Comparison of ENCODE assay signal across 8 mouse cellular contexts in genomic region chr14:21903562-21904497, GRCm38 (mm10). TPM values are rescaled to one million over a fixed set of nuclear protein-coding genes. Genes with fewer than 3 reads are reported as not detected.
DNase-seq lines count a peak whose midpoint lies in the region; ATAC-seq and TF ChIP-seq lines count a peak whose summit lies in the region.

No protein-coding gene starts in this region.

- 0 out of 2 replicates have a peak overlapping the region, but pooled peaks have one; percentile 16 for H3K27ac ChIP-seq in forebrain, postnatal 0 days (ENCODE audit: low read depth, low read length)
- peak overlapping the region; percentile 63; the same call in 1 of the 2 replicates for H3K27ac ChIP-seq in intestine, embryonic 16.5 days (ENCODE audit: low read length)

- no peak overlapping the region for H3K4me3 ChIP-seq in forebrain, postnatal 0 days (ENCODE audit: low read depth, low read length)
- H3K4me3 ChIP-seq in intestine, embryonic 16.5 days (ENCODE audit: low read length), result peak overlapping the region; percentile 13; the same call in 1 of the 2 replicates

- peaks cover 12% of the 10 kb centered on the region; the same call in 1 of the 2 replicates for H3K4me1 ChIP-seq in forebrain, postnatal 0 days (ENCODE audit: insufficient read depth)
- H3K4me1 ChIP-seq in intestine, embryonic 16.5 days (ENCODE audit: control insufficient read depth, insufficient read depth, low read length), result peaks cover 19% of the 10 kb centered on the region

- DNase-seq in thymus, postnatal 4 days, result peak; percentile 10
- no peak for DNase-seq in thymus, postnatal 10 days (ENCODE audit: low spot score in 2 of 2)
- DNase-seq in forebrain, postnatal 0 days, result peak; percentile 35
- peak; percentile 74 to 80 for DNase-seq in lung, adult 18-20 months
- DNase-seq in ovary, postnatal 10 days (ENCODE audit: low spot score), result peak; percentile 16
- no peak for DNase-seq in right cerebral cortex, postnatal 36 days (ENCODE audit: low spot score in 2 of 2)

- no peaks in the 10 kb centered on the region for H3K27me3 ChIP-seq in forebrain, postnatal 0 days (ENCODE audit: insufficient read depth, low read length)
- 0 out of 2 replicates have a peak, but pooled peaks cover 2% of the 10 kb centered on the region for H3K27me3 ChIP-seq in intestine, embryonic 16.5 days (replicated peaks; ENCODE audit: control insufficient read depth, insufficient read depth, low read length)

- H3K9ac ChIP-seq in forebrain, postnatal 0 days, result no peak overlapping the region
- peak overlapping the region; percentile 48 for H3K9ac ChIP-seq in intestine, embryonic 16.5 days (ENCODE audit: low read depth, low read length)

- WGBS in forebrain, postnatal 0 days, result 36% methylated on average over 23 of the region's 23 CpGs
- WGBS in intestine, embryonic 16.5 days, result 10% methylated on average over 23 of the region's 23 CpGs

- no peaks in the 10 kb centered on the region; the same call in 1 of the 2 replicates for H3K9me3 ChIP-seq in forebrain, postnatal 0 days (ENCODE audit: low read length)
- no peaks in the 10 kb centered on the region for H3K9me3 ChIP-seq in intestine, embryonic 16.5 days (ENCODE audit: control insufficient read depth, low read length)

- H3K36me3 ChIP-seq in forebrain, postnatal 0 days (ENCODE audit: insufficient read depth), result no peaks in the 10 kb centered on the region
- H3K36me3 ChIP-seq in intestine, embryonic 16.5 days (ENCODE audit: control insufficient read depth, insufficient read depth, low read length), result no peaks in the 10 kb centered on the region

- 0 out of 2 replicates have a peak, but pooled peaks have one; percentile 20 for TF ChIP-seq CTCF in forebrain, postnatal 0 days (IDR thresholded peaks at IDR 0.05; ENCODE audit: low read depth)

- peak overlapping the region; percentile 14; the same call in 1 of the 2 replicates for H3K4me2 ChIP-seq in forebrain, postnatal 0 days (ENCODE audit: low read depth)
- peak overlapping the region; percentile 46 for H3K4me2 ChIP-seq in intestine, embryonic 16.5 days (ENCODE audit: low read depth, low read length)

- ATAC-seq in forebrain, postnatal 0 days, result peak; percentile 56
- peak; percentile 82 for ATAC-seq in intestine, embryonic 16.5 days
- ATAC-seq in frontal cortex, adult (ENCODE audit: low TSS enrichment), result no peak

RNA-seq across cellular contexts. Expression of gene Comtd1, which starts 55.1 kb away (rescaled TPM):
- 23.4 and 32.4 TPM in 2 replicates for total RNA-seq in forebrain, postnatal 0 days (2014; rRNA removed)
- 48.8 and 50.6 TPM in 2 replicates for polyA plus RNA-seq in forebrain, postnatal 0 days (2015; fragmentation: Nextera tagmentation; extraction: Ambion mirVana)
- 88.2 and 89.1 TPM in 2 replicates for polyA plus RNA-seq in intestine, embryonic 16.5 days (2015; fragmentation: Nextera tagmentation; extraction: Ambion mirVana)

Comparison
In these comparisons a context has a peak if more than half of its experiments do, and no peak if none do; other contexts are left out.
1. DNase-seq: peak in thymus, postnatal 4 days (single experiment), forebrain, postnatal 0 days (single experiment), lung, adult 18-20 months (2 of 2) and ovary, postnatal 10 days (single experiment); none in thymus, postnatal 10 days (0 of 2) and right cerebral cortex, postnatal 36 days (0 of 2).